Mouse (Mus musculus) heart, adult 2 months (tissue): ENCODE measurements around the gene Gm49776. TPM values are rescaled to one million over a fixed set of nuclear protein-coding genes. Genes with fewer than 3 reads are reported as not detected.
A peak's percentile ranks its signal among the peaks of the same experiment; 100 is the strongest.
"Not testable (repeated sequence)": the region's sequence is repeated elsewhere in the genome, so short reads cannot be mapped to it uniquely, and the experiment has no call there.

ENCODE experiments used
- DNase-seq, 2 experiments: peaks; one replicate each; pipeline ENCODE4 v3.0.0; 2021
- H3K27ac ChIP-seq: fragments of 200-600 bp; 2 replicates; pipeline ENCODE4 v1.8.1; 2022
- H3K27me3 ChIP-seq: fragments of 200-500 bp; 2 replicates; pipeline ENCODE4 v1.6.1; 2012; ENCODE audit warnings: mild to moderate bottlenecking, low read length, inconsistent platforms, mixed read lengths; ENCODE audit not compliant: control insufficient read depth, insufficient read depth
- H3K36me3 ChIP-seq: fragments of 200-500 bp; 2 replicates; pipeline ENCODE4 v1.6.1; 2012; ENCODE audit warnings: low read length, inconsistent platforms; ENCODE audit not compliant: control insufficient read depth, insufficient read depth
- H3K4me1 ChIP-seq: fragments of 200-500 bp; 2 replicates; pipeline ENCODE4 v1.6.1; 2011; ENCODE audit warnings: low read length; ENCODE audit not compliant: control insufficient read depth, insufficient read depth
- H3K4me3 ChIP-seq: fragments of 200-600 bp; 2 replicates; pipeline ENCODE4 v1.8.1; 2022
- H3K79me2 ChIP-seq: fragments of 200-500 bp; replicated peaks from 2 replicates; pipeline ENCODE4 v1.6.1; 2012; ENCODE audit warnings: mild to moderate bottlenecking, inconsistent platforms, low read length, moderate library complexity, mixed read lengths; ENCODE audit not compliant: control insufficient read depth, insufficient read depth
- H3K9ac ChIP-seq: fragments of 200-500 bp; 2 replicates; pipeline ENCODE4 v1.6.1; 2012; ENCODE audit warnings: low read depth, mild to moderate bottlenecking, control low read depth, inconsistent platforms, low read length, mixed read lengths
- CTCF ChIP-seq: fragments of 200-600 bp; IDR thresholded peaks from 2 replicates; pipeline ENCODE4 v1.8.1; 2022; ENCODE audit warnings: antibody characterized with exemption, mild to moderate bottlenecking, moderate library complexity
- EP300 ChIP-seq: fragments of 200-500 bp; IDR thresholded peaks from 2 replicates; pipeline ENCODE4 v1.6.1; 2011; ENCODE audit warnings: low read depth, low read length, control low read depth; ENCODE audit not compliant: insufficient read depth
- POLR2A ChIP-seq: fragments of 200-500 bp; IDR thresholded peaks from 2 replicates; pipeline ENCODE4 v1.6.1; 2011; ENCODE audit warnings: mild to moderate bottlenecking, low read depth, low read length, control low read depth; ENCODE audit not compliant: insufficient read depth
- WGBS: fragments of 180-500 bp; shearing (Covaris S2); methylation state at CpG from one replicate; pipeline ENCODE4 v1.1.7; 2018; 5-methylcytosine and 5-hydroxymethylcytosine counted together
- intact Hi-C: fragments of 180-260 bp; cut with DNase I; formaldehyde crosslinking; loops from one replicate; pipeline ENCODE4 v1.15.1; 2025
- long read RNA-seq: library from polyadenylated mRNA; stranded (forward); transcript quantifications from one replicate; pipeline ENCODE4 v2.0.0, GENCODE M21; 2021
- polyA plus RNA-seq: library from polyadenylated mRNA; depleted of rRNA; stranded (reverse); fragments of >200 nt; gene quantifications from 2 replicates; pipeline ENCODE4 v1.2.3, GENCODE M21; 2012; rRNA removed
- total RNA-seq, 2 experiments: library from RNA; stranded (reverse); gene quantifications; 2 replicates each; pipeline ENCODE4 v1.2.3; 2021

The Gm49776 gene
- total RNA-seq, result not detected
- polyA plus RNA-seq, result not detected in 2 replicates
- long read RNA-seq, partial matches to known transcripts, result 0 of 1 reads
- long read RNA-seq, other reads (novel, unspliced or antisense), result 1 of 1 reads

DNA sequence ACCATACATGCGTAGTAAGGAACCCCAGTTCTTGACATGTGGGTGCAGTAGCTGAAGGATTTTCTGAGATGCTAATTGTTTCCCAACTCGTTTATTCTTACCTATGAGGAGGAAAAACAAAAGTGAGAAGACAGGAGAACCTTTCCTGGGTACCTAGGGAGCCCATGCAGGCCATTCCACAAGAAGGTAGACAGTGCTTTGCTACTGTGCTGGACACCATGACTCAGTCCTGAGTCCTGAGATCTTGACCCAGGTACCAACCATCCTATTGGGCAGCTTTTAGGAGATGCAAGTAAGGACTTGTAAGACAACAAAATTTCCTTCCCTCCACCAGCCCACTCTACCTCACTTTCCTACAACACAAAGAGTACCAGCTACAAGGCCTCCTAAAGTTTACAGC is at the start of gene Gm49776:
TSS of gene Gm49776 (minus strand) at position 101 of the 400 bp plus-strand sequence.
- WGBS, result 87% methylated on average over 2 of the region's 2 CpGs
- Histone ChIP-seq H3K4me1 (no peaks in the 10 kb centered on the region), H3K27ac (no peak within 1 kb of the TSS), H3K9ac (no peak within 1 kb of the TSS), H3K27me3 (no peaks in the 10 kb centered on the region), H3K79me2 (no peaks in the 10 kb centered on the region), H3K4me3 (no peak within 1 kb of the TSS), H3K36me3 (peaks cover 4% of the 10 kb centered on the region)
- DNase-seq, result no peak
- TF ChIP-seq CTCF, result no peak
- TF ChIP-seq POLR2A, result no peak
- no peak for TF ChIP-seq EP300
- intact Hi-C loops, result no loop called here

- H3K27ac ChIP-seq, result peak overlapping the region; percentile 27; the same call in 1 of the 2 replicates
- H3K4me1 ChIP-seq, H3K79me2 ChIP-seq, H3K36me3 ChIP-seq, DNase-seq, H3K27me3 ChIP-seq: not testable (repeated sequence)
- intact Hi-C loops, result loop anchor here (2.0 kb wide), 1 partner anchor 41 kb away; the partner anchor contains the start of genes Ranbp1 and Trmt2a
- peak overlapping the region; percentile 33; the same call in 1 of the 2 replicates for H3K9ac ChIP-seq
- peak overlapping the region; percentile 35 for H3K4me3 ChIP-seq
- 1% methylated on average over 10 of the region's 10 CpGs for WGBS
Measured at GRCm38 (mm10) chr16:18289614-18290013, 31.5 kb upstream of the Gm49776 start.

- Histone ChIP-seq H3K4me3 (peak within 1 kb of the TSS; percentile 83), H3K4me1 (peaks cover 9% of the 10 kb centered on the region), H3K27me3 (no peaks in the 10 kb centered on the region), H3K79me2 (peaks cover 8% of the 10 kb centered on the region), H3K36me3 (peaks cover 5% of the 10 kb centered on the region), H3K9ac (peak within 1 kb of the TSS; percentile 91), H3K27ac (peak within 1 kb of the TSS; percentile 94)
- 1% methylated on average over 62 of the region's 71 CpGs for WGBS
- intact Hi-C loops, result loop anchor here (2.0 kb wide), 1 partner anchor 40 kb away; the partner anchor contains the start of genes Ranbp1 and Trmt2a
- TF ChIP-seq POLR2A (peak; percentile 62), CTCF (no peak)
- peak; percentile 97 to 100 for DNase-seq
Measured at GRCm38 (mm10) chr16:18289067-18289588, 31.0 kb upstream of the Gm49776 start, which contains the start of gene Dgcr8. Gene Dgcr8 (minus strand): TSS chr16:18289246.

- H3K4me3 ChIP-seq, result peak overlapping the region; percentile 83
- peaks cover 8% of the 10 kb centered on the region for H3K79me2 ChIP-seq
- H3K4me1 ChIP-seq, result peaks cover 9% of the 10 kb centered on the region
- no peak for TF ChIP-seq POLR2A
- no peak for TF ChIP-seq CTCF
- no peak for TF ChIP-seq EP300
- peak overlapping the region; percentile 94 for H3K27ac ChIP-seq
- DNase-seq, result no peak
- H3K36me3 ChIP-seq, result peaks cover 5% of the 10 kb centered on the region
- under 1% methylated on average over 29 of the region's 31 CpGs for WGBS
- intact Hi-C loops, result loop anchor here (2.0 kb wide), 1 partner anchor 40 kb away; the partner anchor contains the start of genes Ranbp1 and Trmt2a
- H3K27me3 ChIP-seq, result no peaks in the 10 kb centered on the region
- peak overlapping the region; percentile 91 for H3K9ac ChIP-seq
Measured at GRCm38 (mm10) chr16:18288581-18289061, 30.5 kb upstream of the Gm49776 start.

DNA sequence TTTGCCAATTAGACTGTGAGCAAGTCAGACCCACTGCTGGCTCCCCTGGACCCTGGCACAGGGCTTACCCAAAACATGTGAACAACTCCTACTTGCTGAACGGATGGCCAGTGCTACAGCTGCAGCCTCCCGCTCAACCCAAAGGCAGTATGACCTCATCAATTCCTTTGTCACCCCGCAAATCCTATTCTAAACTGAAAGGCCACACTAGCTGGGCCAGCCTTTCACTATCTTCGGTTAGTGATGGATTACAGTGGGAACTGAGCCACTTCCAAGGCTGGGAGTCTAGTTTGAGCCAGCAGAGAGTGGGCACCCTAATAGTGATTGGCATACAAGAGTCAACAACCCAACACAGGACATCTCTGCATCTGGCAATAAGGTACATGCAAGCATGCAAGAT is 30.0 kb upstream of the Gm49776 start:
- peaks cover 8% of the 10 kb centered on the region for H3K79me2 ChIP-seq
- no peak for TF ChIP-seq POLR2A
- no peak for TF ChIP-seq EP300
- TF ChIP-seq CTCF, result no peak
- H3K9ac ChIP-seq, result peak overlapping the region; percentile 91
- DNase-seq, result no peak
- H3K4me3 ChIP-seq, result peak overlapping the region; percentile 83
- peak overlapping the region; percentile 94 for H3K27ac ChIP-seq
- WGBS, result 2% methylated on average over 4 of the region's 4 CpGs
- peaks cover 5% of the 10 kb centered on the region for H3K36me3 ChIP-seq
- intact Hi-C loops, result loop anchor here (2.0 kb wide), 1 partner anchor 39 kb away; the partner anchor contains the start of genes Ranbp1 and Trmt2a
- no peaks in the 10 kb centered on the region for H3K27me3 ChIP-seq
- peaks cover 9% of the 10 kb centered on the region for H3K4me1 ChIP-seq

DNA sequence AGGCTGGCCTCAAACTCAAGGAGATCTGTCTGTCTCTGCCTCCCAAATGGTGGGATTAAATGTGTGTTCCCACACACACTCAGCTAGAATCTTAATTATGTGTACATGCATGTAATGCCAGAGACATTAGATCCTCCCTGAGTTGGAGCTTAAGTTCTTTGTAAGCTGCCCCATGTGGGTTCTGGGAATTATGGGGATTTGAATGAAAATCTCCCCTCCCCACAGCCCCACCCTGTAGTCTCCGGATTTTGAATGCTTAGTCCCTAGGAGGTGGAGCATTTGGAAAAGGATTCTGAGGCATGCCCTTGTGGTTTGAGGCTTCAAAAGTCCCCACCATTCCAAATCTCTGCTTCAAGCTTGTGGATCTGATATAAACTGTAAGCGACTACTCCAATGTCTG is 17.0 kb upstream of the Gm49776 start:
- no peaks in the 10 kb centered on the region; the same call in 1 of the 2 replicates for H3K36me3 ChIP-seq
- no peak overlapping the region for H3K4me3 ChIP-seq
- intact Hi-C loops, result no loop called here
- WGBS, result 79% methylated on average over 2 of the region's 2 CpGs
- no peaks in the 10 kb centered on the region for H3K4me1 ChIP-seq
- H3K79me2 ChIP-seq, result no peaks in the 10 kb centered on the region
- TF ChIP-seq POLR2A (no peak), CTCF (no peak)
- H3K27ac ChIP-seq, result no peak overlapping the region
- no peaks in the 10 kb centered on the region for H3K27me3 ChIP-seq
- no peak overlapping the region for H3K9ac ChIP-seq
- DNase-seq, result no peak
